Mouse (Mus musculus): ENCODE results near the gene Cldn6.

The Cldn6 gene

GRCm38 (mm10) chr17:23675127-23675526, 3.9 kb upstream of the Cldn6 start:
- no peak for DNase-seq (ENCODE audit: low read depth)

GRCm38 (mm10) chr17:23675564-23676281, 3.3 kb upstream of the Cldn6 start:
- DNase-seq (ENCODE audit: low read depth), result peak; percentile 94

GRCm38 (mm10) chr17:23676473-23677031, 2.5 kb upstream of the Cldn6 start:
- peak; percentile 24 for DNase-seq (ENCODE audit: low read depth)

- DNase-seq (ENCODE audit: low read depth), result peak; percentile 80
Observed at GRCm38 (mm10) chr17:23677236-23677679, 1.8 kb upstream of the Cldn6 start, which contains the start of gene Tnfrsf12a. Gene Tnfrsf12a (minus strand): TSS chr17:23677468.

- DNase-seq (ENCODE audit: low read depth), result no peak
Observed at GRCm38 (mm10) chr17:23680336-23680735, 1.3 kb downstream of the Cldn6 start.

- DNase-seq (ENCODE audit: low read depth), result no peak
Observed at GRCm38 (mm10) chr17:23681086-23681485, 2.0 kb downstream of the Cldn6 start.

- no peak for DNase-seq (ENCODE audit: low read depth)
Observed at GRCm38 (mm10) chr17:23682092-23682491, 3.0 kb downstream of the Cldn6 start.

GRCm38 (mm10) chr17:23682530-23682929, 3.5 kb downstream of the Cldn6 start:
- no peak for DNase-seq (ENCODE audit: low read depth)

GRCm38 (mm10) chr17:23683226-23683625, 4.2 kb downstream of the Cldn6 start:
- no peak for DNase-seq (ENCODE audit: low read depth)

GRCm38 (mm10) chr17:23683856-23684672, 5.0 kb downstream of the Cldn6 start, which contains the start of gene Cldn9:
Gene Cldn9 (minus strand): TSS chr17:23684026.
- DNase-seq (ENCODE audit: low read depth), result no peak

GRCm38 (mm10) chr17:23694491-23694890, 15.4 kb downstream of the Cldn6 start:
- no peak for DNase-seq (ENCODE audit: low read depth)

- DNase-seq (ENCODE audit: low read depth), result no peak
Observed at GRCm38 (mm10) chr17:23695801-23696200, 16.8 kb downstream of the Cldn6 start.

GRCm38 (mm10) chr17:23699131-23700077, 20.4 kb downstream of the Cldn6 start:
- no peak for DNase-seq (ENCODE audit: low read depth)

- DNase-seq (ENCODE audit: low read depth), result peak; percentile 81
Observed at GRCm38 (mm10) chr17:23700079-23700478, 21.0 kb downstream of the Cldn6 start.

GRCm38 (mm10) chr17:23703301-23703700, 24.3 kb downstream of the Cldn6 start:
- DNase-seq (ENCODE audit: low read depth), result no peak

GRCm38 (mm10) chr17:23704741-23705140, 25.7 kb downstream of the Cldn6 start:
- DNase-seq (ENCODE audit: low read depth), result no peak

GRCm38 (mm10) chr17:23705525-23706104, 26.6 kb downstream of the Cldn6 start:
- no peak for DNase-seq (ENCODE audit: low read depth)

- DNase-seq (ENCODE audit: low read depth), result peak; percentile 29
Observed at GRCm38 (mm10) chr17:23706212-23706611, 27.2 kb downstream of the Cldn6 start.

GRCm38 (mm10) chr17:23717003-23717402, 38.0 kb downstream of the Cldn6 start:
- no peak for DNase-seq (ENCODE audit: low read depth)

GRCm38 (mm10) chr17:23719455-23719854, 40.4 kb downstream of the Cldn6 start:
- DNase-seq (ENCODE audit: low read depth), result no peak

GRCm38 (mm10) chr17:23721886-23722285, 42.8 kb downstream of the Cldn6 start:
- DNase-seq (ENCODE audit: low read depth), result no peak

Data from fibroblast of lung, adult 2 months (primary cell).